Mouse (Mus musculus): ENCODE data around the gene Ren1.
"Not testable (repeated sequence)": the region's sequence is repeated elsewhere in the genome, so short reads cannot be mapped to it uniquely, and the experiment has no call there.

Ren1 gene

DNA sequence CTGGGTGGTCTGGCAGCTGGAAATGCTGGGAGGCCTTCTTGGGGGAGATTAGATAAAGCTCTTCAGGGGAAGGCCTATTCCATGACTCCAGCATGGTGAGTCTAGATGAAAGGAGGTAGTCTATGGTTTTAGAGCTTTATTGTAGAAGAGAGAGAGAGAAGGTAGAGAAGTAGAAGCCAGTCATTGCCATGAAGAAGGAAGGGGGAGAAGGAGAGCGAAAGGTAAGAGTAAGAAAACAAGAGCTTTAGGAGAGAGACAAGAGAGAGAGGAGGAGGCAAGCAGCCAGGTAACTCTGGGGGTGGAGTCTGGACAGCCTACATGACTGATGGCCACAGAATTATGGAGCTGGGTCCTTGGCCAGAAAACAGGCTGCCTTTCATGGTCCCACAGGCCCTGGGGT lies at the start of gene Ren1:
Gene Ren1, plus strand, starts transcription at position 301 of the 400 bp plus-strand sequence.
- in situ Hi-C loops (cut with MboI), result no loop called here

DNA sequence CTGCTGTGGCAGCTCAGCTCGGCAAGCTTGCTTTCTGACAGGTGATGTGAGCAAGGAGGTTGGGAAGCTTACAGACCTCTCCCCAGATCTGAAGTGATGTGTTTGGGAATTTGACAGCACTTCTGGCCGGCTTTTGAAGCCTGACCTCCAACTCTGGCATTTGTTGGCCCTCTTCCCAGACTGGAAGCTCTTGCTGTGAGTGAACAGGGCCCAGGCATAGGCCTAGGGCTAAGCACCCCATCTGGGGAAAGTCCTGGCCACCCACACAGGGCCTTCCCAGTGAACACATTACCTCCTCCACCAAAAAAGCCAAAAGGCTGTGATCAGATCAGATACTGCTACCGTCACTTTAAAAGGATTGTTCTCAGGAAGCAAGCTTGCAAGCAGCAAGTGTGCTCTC lies 47.8 kb upstream of the Ren1 start:
- in situ Hi-C loops (cut with MboI), result loop anchor here (10.0 kb wide), 1 partner anchor 148 kb away; no protein-coding TSS in a partner anchor

DNA sequence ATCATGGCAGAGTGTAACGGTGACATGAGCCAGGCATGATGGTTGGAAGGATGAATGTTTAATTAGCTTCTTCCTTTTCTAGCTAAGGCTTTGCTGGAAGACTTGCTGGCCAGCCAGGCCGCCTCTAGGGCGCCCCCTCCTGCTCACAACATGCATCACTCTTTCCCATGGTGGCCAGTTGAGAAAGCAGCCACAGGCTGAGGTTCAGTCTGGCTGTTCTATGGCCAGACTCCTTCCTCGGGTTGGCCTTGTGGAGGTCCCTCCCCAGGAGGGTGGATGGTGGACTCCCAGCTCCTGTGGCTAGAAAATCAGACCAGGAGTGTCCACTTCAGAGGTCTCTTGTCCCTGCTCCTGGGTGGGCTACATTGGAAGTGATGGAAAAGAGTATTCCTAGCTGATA lies 43.5 kb upstream of the Ren1 start:
- in situ Hi-C loops (cut with MboI), result loop anchor here (10.0 kb wide), 1 partner anchor 152 kb away; no protein-coding TSS in a partner anchor

DNA sequence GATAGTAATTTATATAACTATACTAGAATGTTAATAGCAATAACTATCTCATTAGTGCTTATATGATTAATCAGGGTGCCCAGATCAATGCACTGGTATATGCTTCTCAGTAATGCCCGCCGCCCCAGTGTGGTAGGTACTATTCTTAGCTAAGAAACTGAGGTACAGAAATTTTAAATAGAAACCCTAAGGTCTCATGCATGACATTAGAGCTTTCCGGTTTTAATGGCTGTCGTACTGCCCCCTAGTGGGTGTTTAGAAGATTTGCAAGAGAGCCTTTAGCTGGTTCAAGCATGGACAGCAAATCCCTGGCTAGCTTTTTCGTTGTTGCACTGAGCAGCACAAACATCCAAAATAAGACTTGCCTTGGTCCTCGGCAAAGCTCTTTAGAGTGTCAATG lies 43.0 kb upstream of the Ren1 start:
- in situ Hi-C loops (cut with MboI), result loop anchor here (10.0 kb wide), 1 partner anchor 153 kb away; no protein-coding TSS in a partner anchor

DNA sequence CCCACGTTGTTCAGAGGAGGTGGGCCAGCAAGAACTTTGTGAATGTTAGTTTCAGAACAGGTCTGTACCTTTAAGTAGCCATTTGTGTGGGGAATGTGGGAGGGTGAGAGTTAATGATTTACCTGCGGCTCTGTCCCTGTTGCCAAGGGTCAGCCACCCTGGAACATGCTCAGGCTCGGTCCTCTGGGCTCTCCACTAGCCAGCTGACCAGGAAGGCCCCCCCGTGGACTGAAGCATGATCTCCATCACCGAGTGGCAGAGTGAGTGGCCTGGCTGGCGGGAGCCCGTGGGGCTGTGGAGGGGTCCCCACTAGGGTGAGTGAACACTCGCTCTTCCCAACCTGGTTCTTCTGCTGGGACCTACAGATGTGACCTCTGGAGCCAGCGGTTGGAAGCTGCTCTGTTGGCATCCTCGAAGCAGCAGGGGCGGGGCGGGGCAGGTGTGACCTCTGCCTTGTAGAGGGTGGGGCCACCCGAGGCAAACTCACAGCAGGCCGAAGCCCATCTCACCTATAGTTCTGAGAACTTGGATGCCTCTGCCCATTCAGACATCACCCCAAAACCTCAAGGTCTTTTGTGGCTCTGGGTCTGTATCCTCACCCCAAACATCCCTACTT lies 40.5 kb upstream of the Ren1 start, which contains the start of gene Golt1a:
Gene Golt1a, plus strand, starts transcription at position 149 of the 616 bp plus-strand sequence.
- in situ Hi-C loops (cut with MboI), result loop anchor here (10.0 kb wide), 1 partner anchor 155 kb away; no protein-coding TSS in a partner anchor

DNA sequence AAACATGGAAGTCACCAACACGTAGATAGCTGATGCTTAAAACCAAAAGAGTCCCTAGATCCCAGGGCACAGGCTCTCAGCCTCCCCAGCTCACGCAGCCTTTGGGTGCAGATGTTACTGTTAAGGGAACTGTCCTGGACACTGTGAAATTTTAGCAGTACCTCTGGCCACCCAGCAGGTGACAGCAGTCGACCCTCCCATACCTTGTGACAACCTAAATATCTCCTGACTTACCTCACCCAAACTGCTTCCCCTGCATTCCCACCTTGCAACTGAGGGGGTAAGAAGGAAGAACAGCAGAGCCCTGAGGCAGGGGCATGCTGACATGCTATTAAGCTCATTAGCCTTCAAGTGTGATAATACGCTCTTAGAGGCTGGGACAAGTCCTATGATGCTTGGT lies 39.1 kb upstream of the Ren1 start:
- in situ Hi-C loops (cut with MboI), result no loop called here

DNA sequence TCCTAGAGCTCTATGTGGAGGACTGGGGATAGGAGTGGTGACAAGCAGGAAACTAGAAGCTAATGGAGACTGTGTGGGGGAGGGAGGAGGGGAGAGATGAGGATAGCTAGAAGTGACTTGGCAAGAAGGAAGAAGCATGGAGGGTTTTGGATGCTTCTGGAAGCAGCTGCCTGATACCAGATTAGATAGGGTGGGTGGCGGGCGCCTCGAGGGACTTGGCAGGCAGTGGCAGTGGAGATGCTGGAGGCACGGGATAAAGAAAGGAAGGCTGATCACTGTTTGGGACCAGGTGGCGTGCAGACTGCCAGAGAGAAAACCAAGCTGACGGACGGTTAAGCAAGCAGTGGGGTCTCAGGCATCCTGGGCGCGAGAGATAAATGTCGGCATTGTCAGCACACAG lies 38.4 kb upstream of the Ren1 start:
- in situ Hi-C loops (cut with MboI), result no loop called here

DNA sequence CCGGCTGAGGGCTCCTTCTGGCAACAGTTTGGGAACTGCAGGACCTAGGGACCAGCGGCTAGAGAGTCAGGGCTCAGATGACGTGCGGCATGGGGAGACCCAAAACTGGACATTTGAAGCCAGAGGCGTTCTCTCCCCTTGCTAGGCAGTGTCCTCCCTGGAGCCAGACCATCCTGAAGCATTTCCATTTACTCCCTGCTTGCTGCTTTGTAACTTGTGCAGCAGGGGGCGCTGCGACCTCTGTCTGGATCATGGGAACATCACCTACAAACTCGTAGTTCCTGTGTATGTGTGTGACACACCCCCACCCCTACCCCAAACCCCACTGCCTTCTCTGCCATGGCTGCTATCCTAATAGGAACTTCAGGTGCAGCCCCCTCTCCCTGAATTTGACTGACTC lies 35.9 kb upstream of the Ren1 start:
- in situ Hi-C loops (cut with MboI), result no loop called here

DNA sequence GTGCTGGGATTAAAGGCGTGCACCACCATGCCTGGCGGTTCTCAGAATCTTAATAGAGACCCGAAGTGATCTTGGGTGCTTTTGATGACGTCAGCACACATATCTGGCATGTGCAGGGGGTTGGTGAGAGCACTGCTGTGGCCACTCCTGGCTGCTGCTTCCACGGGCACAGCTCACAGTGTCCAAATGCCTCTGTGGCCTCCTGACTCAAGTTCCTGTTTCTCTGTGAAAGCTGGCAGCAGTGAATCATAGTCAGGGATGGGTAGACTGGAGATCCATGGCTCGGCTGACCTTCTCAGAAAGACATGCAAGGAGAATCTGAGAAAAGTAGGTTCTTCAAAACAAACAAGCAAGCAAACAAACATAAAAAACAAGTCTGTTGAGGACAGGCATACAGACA lies 34.5 kb upstream of the Ren1 start:
- in situ Hi-C loops (cut with MboI), result no loop called here

DNA sequence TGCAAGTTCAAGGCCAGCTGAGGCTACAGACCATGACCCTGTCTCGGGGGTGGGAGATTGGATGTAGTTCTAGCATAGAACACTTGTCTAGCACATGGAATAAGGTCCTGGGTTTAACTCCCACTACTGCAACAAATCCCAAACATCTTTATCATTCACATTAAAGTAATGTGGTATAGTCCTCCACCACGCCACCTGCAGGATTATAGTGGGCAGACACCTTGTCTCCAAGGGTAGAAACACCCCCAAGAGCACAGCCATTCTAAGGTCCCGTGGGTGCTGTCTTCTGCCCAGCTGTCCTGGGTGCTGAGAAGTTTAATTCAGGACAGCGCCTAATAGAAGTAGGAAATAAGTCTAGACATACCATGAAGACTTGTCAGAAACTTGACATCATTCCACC lies 33.7 kb upstream of the Ren1 start:
- in situ Hi-C loops (cut with MboI), result no loop called here

DNA sequence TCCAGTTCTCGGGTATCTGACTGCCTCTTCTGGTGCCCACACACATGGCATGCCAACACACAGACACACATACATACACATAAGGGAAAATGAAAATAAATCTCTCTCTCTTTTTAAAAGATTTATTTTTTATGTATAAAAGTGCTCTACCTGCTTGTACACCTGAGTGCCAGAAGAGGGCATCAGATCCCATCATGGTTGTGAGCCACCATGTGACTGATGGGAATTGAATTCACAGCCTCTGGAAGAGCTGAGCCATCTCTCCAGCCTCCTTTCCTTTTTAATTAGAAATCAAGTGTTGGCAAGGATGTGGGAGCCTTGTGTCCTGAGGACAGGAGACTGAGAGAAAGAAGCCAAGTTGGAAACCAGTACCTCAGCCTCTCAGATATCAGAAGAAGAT lies 33.2 kb upstream of the Ren1 start:
- in situ Hi-C loops (cut with MboI), result no loop called here

DNA sequence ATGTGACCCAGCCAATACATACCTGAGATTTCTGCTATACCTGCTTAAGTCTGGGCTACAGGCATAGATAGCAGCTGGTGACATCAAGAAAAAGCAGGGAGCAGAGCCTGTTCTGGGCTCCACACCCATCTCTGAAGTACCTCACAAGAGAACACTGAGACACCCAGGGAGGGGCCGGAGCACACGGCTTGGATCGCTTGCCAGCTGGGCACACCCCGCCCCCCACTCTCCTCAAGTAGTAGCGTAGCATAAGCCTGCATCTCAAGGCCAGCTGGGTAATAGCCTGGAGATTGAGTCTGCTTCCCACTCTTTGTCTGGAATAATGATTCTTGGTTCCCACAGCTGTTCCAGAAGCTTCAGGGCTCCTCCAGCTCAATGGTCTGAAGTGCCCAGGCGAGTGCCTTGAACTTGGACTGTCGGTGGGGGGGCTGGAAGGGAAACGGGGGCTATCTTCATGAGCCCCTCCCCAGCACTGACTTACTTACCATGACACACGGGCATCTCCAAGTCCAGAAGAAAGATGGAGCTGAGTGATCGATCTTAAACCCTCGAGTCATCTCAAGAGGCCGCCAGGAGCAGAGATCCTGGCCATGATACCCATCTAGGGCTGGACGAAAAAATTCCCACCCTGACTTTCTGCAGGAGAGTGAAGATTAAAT lies 28.9 kb upstream of the Ren1 start, which contains the start of gene Kiss1:
Gene Kiss1, plus strand, starts transcription at position 609 of the 659 bp plus-strand sequence.
- in situ Hi-C loops (cut with MboI), result no loop called here

DNA sequence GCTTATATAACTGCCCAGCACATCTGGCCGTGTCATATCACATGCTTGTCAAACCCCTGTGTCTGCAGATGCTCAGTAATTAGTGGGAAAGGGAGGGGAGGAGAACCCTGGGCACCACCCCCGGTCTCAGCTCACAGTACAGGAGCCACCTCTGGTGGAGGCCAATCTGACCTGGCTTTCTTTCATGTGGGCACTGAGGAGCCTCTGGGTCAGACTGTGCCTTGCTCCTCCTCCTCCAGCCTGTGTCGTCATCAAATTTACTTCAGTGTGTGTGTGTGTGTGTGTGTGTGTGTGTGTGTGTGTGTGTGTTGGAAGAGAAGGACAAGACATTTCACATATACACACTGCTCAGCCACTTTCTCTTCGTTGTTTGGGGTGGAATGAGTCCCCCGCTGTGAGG lies 27.0 kb upstream of the Ren1 start:
- in situ Hi-C loops (cut with MboI), result no loop called here

DNA sequence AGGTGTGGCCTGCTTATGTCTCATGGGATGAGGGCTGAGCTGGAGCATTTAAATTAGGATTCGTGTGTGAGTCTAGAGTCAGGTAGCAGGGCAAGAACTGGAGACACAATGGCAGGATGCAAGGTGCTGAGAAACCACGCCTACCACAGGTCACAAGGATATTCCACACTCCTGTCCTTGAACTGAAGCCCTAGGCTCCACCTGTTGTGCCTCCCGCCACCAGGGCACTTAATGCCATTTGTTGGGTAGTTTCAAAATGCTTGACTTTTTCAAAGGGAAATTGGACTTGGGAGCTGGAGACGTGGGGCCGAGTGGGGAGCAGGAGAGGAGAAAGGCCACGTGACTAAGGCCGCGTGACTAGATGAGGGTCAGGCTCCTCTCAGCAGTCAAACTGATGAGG lies 24.4 kb upstream of the Ren1 start:
- in situ Hi-C loops (cut with MboI), result no loop called here

DNA sequence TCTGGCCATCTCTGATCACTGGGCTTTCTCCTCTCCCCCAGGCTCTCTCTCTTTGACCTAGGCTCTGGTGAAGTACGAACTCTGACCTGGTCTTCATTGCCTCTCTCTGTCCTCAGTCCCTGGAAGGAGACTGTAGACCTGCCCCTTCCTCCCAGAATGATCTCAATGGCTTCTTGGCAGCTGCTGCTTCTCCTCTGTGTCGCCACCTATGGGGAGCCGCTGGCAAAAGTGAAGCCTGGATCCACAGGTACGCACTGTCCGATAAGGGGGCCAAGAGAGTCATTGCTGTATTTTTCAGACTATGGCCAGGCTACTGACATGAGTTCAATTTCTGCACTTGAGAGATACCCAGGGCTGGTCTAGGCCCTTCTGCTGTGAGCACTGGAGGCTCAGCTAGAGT lies 23.2 kb upstream of the Ren1 start:
- in situ Hi-C loops (cut with MboI), result no loop called here

DNA sequence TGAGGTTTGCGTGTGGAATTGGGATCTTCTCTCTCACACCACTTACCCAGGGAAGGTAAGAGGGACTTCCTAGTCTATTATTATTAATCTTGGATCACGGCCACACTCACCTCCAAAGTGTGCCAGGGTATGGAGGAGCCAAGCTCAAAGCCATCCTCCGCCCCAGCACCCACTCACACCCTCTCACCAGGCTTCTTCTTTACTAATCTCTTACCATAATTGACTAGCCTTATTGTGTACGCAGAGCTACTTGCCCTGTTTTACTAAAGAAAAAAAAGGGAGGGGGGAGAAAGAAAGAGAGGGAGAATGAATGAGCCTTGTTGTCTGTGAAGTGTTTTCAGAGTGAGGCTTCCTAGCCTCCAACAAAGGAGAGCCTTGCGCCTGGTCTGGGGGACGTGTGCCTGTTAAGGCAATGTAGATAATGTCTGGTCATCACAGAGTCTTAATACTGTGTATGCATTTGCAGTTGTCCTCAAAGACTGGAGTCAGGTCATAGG lies 22.0 kb upstream of the Ren1 start:
- in situ Hi-C loops (cut with MboI), result no loop called here

DNA sequence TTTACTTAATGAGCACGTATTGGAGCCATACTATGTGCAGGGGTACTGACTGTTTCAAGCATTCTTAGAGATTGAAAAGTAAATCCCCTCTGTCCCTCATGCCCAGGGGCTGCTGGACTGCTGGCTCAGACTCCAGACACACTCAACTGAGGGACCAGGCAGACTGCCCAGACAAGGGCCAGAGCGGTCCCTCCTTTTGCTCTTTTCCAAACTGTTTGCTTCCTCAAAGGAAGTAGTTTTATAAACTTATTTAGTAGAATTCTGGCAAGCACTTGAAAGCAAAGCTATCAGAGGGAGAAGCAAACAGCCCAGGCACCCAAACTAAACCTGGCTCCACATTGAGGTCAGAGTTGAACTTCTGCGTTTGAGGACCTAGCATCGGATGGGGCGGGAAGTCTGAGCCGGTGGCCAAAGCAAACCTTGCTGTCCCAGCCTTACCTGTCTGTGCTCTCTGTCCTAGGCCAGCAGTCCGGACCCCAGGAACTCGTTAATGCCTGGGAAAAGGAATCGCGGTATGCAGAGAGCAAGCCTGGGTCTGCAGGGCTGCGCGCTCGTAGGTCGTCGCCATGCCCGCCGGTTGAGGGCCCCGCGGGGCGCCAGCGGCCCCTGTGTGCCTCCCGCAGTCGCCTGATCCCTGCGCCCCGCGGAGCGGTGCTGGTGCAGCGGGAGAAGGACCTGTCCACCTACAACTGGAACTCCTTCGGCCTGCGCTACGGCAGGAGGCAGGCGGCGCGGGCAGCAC lies 21.2 kb upstream of the Ren1 start:
- in situ Hi-C loops (cut with MboI), result no loop called here

DNA sequence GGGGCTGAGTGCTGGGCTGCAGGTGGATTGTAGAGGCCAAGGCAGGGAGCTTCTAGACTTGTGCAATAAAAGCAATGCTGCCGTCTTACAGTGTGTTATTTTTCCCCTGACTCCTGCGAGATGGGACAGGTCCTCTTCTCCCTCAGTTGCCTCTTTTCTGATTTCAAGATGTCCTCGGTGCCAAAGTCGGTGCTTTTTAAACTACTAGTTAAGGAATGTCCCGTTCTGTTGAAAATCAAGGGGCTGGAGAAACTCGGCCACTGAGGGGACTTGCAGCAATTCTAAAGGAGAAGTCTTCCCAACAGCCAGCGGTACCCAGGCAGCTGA lies 20.7 kb upstream of the Ren1 start:
- in situ Hi-C loops (cut with MboI), result no loop called here

DNA sequence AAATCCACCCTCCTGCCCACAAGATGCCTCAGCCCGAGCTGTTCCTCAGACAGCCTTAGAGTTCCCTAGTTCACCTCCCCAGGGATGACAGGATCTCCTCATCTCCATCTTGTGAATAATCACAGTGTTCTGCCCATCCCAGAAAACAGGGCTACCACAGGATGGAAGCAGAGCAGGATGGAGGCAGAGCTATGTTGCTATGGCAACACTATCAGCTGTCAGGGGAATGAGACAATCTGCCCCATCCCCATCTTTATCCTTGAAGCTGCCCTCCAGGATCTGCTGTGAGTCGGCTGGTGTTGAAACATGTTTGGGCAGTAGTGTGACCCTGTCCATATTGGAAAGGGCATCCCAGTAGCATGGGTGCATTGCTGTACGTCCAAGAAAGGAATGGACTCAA lies 19.2 kb upstream of the Ren1 start:
- in situ Hi-C loops (cut with MboI), result no loop called here

DNA sequence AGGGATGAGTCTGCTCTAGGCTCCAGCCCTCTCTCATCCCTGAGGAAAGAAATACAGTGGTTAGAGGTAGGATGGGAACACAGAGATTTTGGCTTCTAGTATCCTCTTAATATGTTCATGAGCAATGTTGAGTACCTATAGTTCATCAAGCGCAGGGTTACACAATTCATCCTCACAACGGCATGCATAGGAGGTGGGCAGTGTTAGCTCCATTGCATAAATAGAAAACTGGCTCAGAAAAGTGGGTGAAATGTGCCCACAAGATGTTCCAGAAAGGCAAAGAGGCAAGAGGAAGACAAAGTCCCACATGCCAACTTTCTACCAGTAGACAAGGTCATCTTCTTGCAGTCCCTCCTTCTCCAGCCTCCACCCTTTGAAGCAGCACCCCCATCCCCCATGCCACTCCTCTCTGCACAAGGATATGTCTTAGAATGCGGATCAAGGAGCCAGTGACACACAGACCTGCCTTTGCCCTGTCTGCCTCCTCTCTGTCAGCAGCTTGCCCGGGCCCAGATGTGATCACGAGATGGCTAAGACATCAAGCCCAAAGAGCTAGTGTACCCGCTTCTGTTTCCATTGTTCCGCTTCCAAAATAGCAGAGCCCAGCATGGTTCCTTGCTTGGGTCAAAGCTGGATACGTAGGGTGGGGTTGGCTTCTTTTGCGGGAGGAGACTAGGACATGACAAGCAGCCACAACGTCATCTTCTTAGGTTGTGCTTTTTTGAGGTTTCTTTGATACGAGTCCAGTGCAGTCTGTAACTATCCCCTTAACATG lies 17.5 kb upstream of the Ren1 start:
- in situ Hi-C loops (cut with MboI), result no loop called here

DNA sequence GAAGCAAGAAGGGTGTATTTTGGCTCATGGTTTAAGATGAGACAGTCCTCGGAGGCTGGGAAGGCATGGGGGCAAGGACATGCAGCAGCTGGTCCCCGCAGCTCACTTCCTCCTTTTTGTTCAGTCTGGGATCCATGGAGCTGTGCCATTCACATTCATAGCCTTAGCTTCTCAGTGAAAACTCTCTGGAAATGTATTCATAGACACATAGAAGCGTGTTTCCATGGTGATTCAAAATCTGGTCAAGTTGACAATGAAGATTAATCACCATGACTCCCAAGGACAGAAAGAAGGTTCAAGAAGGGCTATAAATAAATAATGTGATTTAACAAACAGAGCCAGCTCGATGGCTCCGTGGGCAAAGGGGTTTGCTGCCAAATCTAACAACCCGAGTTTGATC lies 16.4 kb upstream of the Ren1 start:
- in situ Hi-C loops (cut with MboI), result no loop called here

DNA sequence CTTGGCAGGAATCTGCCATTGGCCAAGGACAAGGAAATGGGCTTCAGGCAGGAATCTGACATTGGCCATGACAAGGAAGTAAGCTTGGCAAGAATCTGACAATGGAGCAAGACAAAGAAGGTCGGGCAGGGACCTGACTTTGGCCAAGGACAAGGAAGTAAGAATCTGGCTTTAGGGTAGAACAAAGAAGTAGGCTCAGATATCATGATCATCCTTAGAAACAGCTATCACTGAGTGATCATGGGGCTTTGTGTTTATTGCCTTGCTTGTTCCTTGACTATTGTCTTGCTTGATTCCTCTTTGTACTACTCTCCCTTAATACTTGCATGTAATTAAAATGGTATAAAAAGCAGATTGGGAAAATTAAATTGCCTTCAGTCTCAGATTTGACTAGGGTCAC lies 9.9 kb upstream of the Ren1 start:
- in situ Hi-C loops (cut with MboI), result not testable (repeated sequence)

Measured in mature B cell (primary cell).